Mouse (Mus musculus) C2C12 (cell line): ENCODE measurements at regions not wholly inside any gene's neighbourhood (a gene's known extent, or its start where the extent isn't known, plus 50 kb on each side); places are given as distances from the start of the nearest gene placed in this dataset.

Source experiments
- CEBPB ChIP-seq: IDR thresholded peaks from one replicate; pipeline ENCODE4 v1.6.1; 2011; ENCODE audit warnings: low read depth, mild to moderate bottlenecking, control low read depth, moderate library complexity
- CTCF ChIP-seq: IDR thresholded peaks from one replicate; pipeline ENCODE4 v1.5.1; 2011; ENCODE audit not compliant: control insufficient read depth, insufficient read depth, insufficient read length
- MAX ChIP-seq: IDR thresholded peaks from one replicate; pipeline ENCODE4 v1.6.1; 2011; ENCODE audit warnings: mild to moderate bottlenecking, control low read depth
- MYOG ChIP-seq: IDR thresholded peaks from one replicate; pipeline ENCODE4 v1.6.1; 2011; ENCODE audit not compliant: control insufficient read depth, insufficient read length; ENCODE audit errors: extremely low read depth
- USF1 ChIP-seq: IDR thresholded peaks from one replicate; pipeline ENCODE4 v1.6.1; 2011; ENCODE audit warnings: low read depth, mild to moderate bottlenecking, control low read depth, moderate library complexity

GRCm38 (mm10) chr3:37845313-37846023 is 121.2 kb upstream of the Gm5148 start:
- no peak for TF ChIP-seq USF1
- TF ChIP-seq CTCF: no peak
- TF ChIP-seq MYOG: no peak
- no peak for TF ChIP-seq MAX
- no peak for TF ChIP-seq CEBPB
